Mouse (Mus musculus) small intestine, adult 2 months (tissue): Measurements from ENCODE around the gene Manba.
A peak's percentile ranks its signal among the peaks of the same experiment; 100 is the strongest.

Experiments used
- CTCF ChIP-seq: fragments of 200-500 bp; IDR thresholded peaks from 2 replicates; pipeline ENCODE4 v1.5.1; 2012; ENCODE audit warnings: low read depth, mild to moderate bottlenecking, control low read depth, inconsistent platforms, low read length, moderate library complexity, mixed read lengths; ENCODE audit not compliant: insufficient replicate concordance, insufficient read length; ENCODE audit errors: extremely low read depth
- POLR2A ChIP-seq: fragments of 200-500 bp; IDR thresholded peaks from 2 replicates; pipeline ENCODE4 v1.6.1; 2012; ENCODE audit warnings: low read depth, mild to moderate bottlenecking, control low read depth, inconsistent platforms, low read length, moderate library complexity

- TF ChIP-seq POLR2A (peak; percentile 60), CTCF (no peak)
Observed at GRCm38 (mm10) chr3:135438531-135438912, 46.9 kb upstream of the Manba start.
